Mouse (Mus musculus): Measurements from ENCODE around the gene Psma6. TPM values are rescaled to one million over a fixed set of nuclear protein-coding genes. Genes with fewer than 3 reads are reported as not detected.

The Psma6 gene
- total and polyA plus RNA-seq, 2 experiments from 2014 or later, result 131 to 465 TPM

- 75% methylated on average over 10 of the region's 10 CpGs for WGBS
- DNase-seq (no peak), ATAC-seq (no peak)
- Histone ChIP-seq H3K4me1 (ENCODE audit: insufficient read depth) (peaks cover 20% of the 10 kb centered on the region), H3K27ac (ENCODE audit: low read depth, low read length) (no peak overlapping the region), H3K4me3 (ENCODE audit: low read depth, low read length) (no peak overlapping the region), H3K27me3 (ENCODE audit: insufficient read depth, low read length) (no peaks in the 10 kb centered on the region), H3K9ac (no peak overlapping the region), H3K36me3 (ENCODE audit: insufficient read depth) (no peaks in the 10 kb centered on the region), H3K9me3 (ENCODE audit: low read length) (no peaks in the 10 kb centered on the region), H3K4me2 (ENCODE audit: low read depth) (no peak overlapping the region)
- TF ChIP-seq CTCF (IDR thresholded peaks at IDR 0.05; ENCODE audit: low read depth), result no peak
Measured at GRCm38 (mm10) chr12:55467331-55468180, 83.5 kb downstream of the Psma6 start.

Other genes starting within 250 kb of the Psma6 start
- gene Srp54b, start 229.1 kb upstream of the Psma6 start, total RNA-seq (2014; rRNA removed), result 75.7 and 96.9 TPM in 2 replicates
- 75.3 and 75.8 TPM in 2 replicates for gene Srp54b, start 229.1 kb upstream of the Psma6 start, polyA plus RNA-seq (2015; fragmentation: Nextera tagmentation; extraction: Ambion mirVana)
- 0.46 TPM in 1 of 2 replicates, not detected in the other for gene 1700047I17Rik2, start 184.6 kb upstream of the Psma6 start, total RNA-seq (2014; rRNA removed)
- not detected in 2 replicates for gene 1700047I17Rik2, start 184.6 kb upstream of the Psma6 start, polyA plus RNA-seq (2015; fragmentation: Nextera tagmentation; extraction: Ambion mirVana)
- 63.9 and 73.2 TPM in 2 replicates for gene Srp54c, start 154.1 kb upstream of the Psma6 start, total RNA-seq (2014; rRNA removed)
- 90.1 and 97.6 TPM in 2 replicates for gene Srp54c, start 154.1 kb upstream of the Psma6 start, polyA plus RNA-seq (2015; fragmentation: Nextera tagmentation; extraction: Ambion mirVana)
- gene 1110008L16Rik, start 84.6 kb upstream of the Psma6 start, total RNA-seq (2014; rRNA removed), result 12.7 and 15.6 TPM in 2 replicates
- 7.7 and 11.9 TPM in 2 replicates for gene 1110008L16Rik, start 84.6 kb upstream of the Psma6 start, polyA plus RNA-seq (2015; fragmentation: Nextera tagmentation; extraction: Ambion mirVana)
- gene Ppp2r3c, start 81.2 kb upstream of the Psma6 start, total RNA-seq (2014; rRNA removed), result 19.5 and 19.9 TPM in 2 replicates
- 17.8 and 19.8 TPM in 2 replicates for gene Ppp2r3c, start 81.2 kb upstream of the Psma6 start, polyA plus RNA-seq (2015; fragmentation: Nextera tagmentation; extraction: Ambion mirVana)
- 43.5 and 48.2 TPM in 2 replicates for gene Nfkbia, start 108.4 kb downstream of the Psma6 start, total RNA-seq (2014; rRNA removed)
- 61.9 and 75.8 TPM in 2 replicates for gene Nfkbia, start 108.4 kb downstream of the Psma6 start, polyA plus RNA-seq (2015; fragmentation: Nextera tagmentation; extraction: Ambion mirVana)
- not detected in 2 replicates for gene Aldoart2, start 181.0 kb downstream of the Psma6 start, total RNA-seq (2014; rRNA removed)
- 0.09 and 0.30 TPM in 2 replicates for gene Aldoart2, start 181.0 kb downstream of the Psma6 start, polyA plus RNA-seq (2015; fragmentation: Nextera tagmentation; extraction: Ambion mirVana)
- 0.85 and 3.7 TPM in 2 replicates for gene Insm2, start 215.2 kb downstream of the Psma6 start, total RNA-seq (2014; rRNA removed)
- gene Insm2, start 215.2 kb downstream of the Psma6 start, polyA plus RNA-seq (2015; fragmentation: Nextera tagmentation; extraction: Ambion mirVana), result 0.83 and 1.2 TPM in 2 replicates